Mouse (Mus musculus) midbrain, postnatal 0 days (tissue): Measurements from ENCODE around the gene Get4. TPM values are rescaled to one million over a fixed set of nuclear protein-coding genes. Genes with fewer than 3 reads are reported as not detected.

Experiments used
- ATAC-seq: fragments of 200-750 bp; cut with Nextera tagmentation; 2 replicates; pipeline ENCODE4 v1.8.0; 2017; ENCODE audit warnings: moderate number of reproducible peaks, mild to moderate bottlenecking, moderate TSS enrichment, moderate library complexity; ENCODE audit not compliant: low FRiP score
- DNase-seq: peaks from one replicate; pipeline ENCODE4 v3.0.0-alpha.2; 2015; ENCODE audit warnings: low spot score
- H3K27ac ChIP-seq: fragments of 300-500 bp; sonication (generic); 2 replicates; pipeline ENCODE4 v1.5.1; 2014; ENCODE audit warnings: low read depth, mild to moderate bottlenecking, low read length, mixed read lengths
- H3K27me3 ChIP-seq: fragments of 300-500 bp; sonication (generic); 2 replicates; pipeline ENCODE4 v1.6.1; 2014; ENCODE audit warnings: low read length, control low read depth, mixed read lengths; ENCODE audit not compliant: insufficient read depth
- H3K36me3 ChIP-seq: fragments of 300-500 bp; sonication (generic); 2 replicates; pipeline ENCODE4 v1.6.1; 2014; ENCODE audit warnings: low read length, control low read depth, mixed read lengths; ENCODE audit not compliant: insufficient read depth
- H3K4me1 ChIP-seq: fragments of 300-500 bp; sonication (generic); 2 replicates; pipeline ENCODE4 v1.6.1; 2014; ENCODE audit warnings: mild to moderate bottlenecking, control low read depth, antibody characterized with exemption, low read length, mixed read lengths; ENCODE audit not compliant: insufficient read depth
- H3K4me2 ChIP-seq: fragments of 300-500 bp; sonication (generic); 2 replicates; pipeline ENCODE4 v1.6.1; 2014; ENCODE audit warnings: low read depth, mild to moderate bottlenecking, low read length, mixed read lengths; ENCODE audit not compliant: poor library complexity, severe bottlenecking
- H3K4me3 ChIP-seq: fragments of 300-500 bp; sonication (generic); 2 replicates; pipeline ENCODE4 v1.5.1; 2014; ENCODE audit warnings: low read depth, mild to moderate bottlenecking, low read length, moderate library complexity
- H3K9ac ChIP-seq: fragments of 300-500 bp; sonication (generic); replicated peaks from 2 replicates; pipeline ENCODE4 v1.6.1; 2014; ENCODE audit warnings: mild to moderate bottlenecking, low read length, moderate library complexity, mixed read lengths; ENCODE audit not compliant: poor library complexity, severe bottlenecking
- H3K9me3 ChIP-seq: fragments of 300-500 bp; sonication (generic); 2 replicates; pipeline ENCODE4 v1.6.1; 2016; ENCODE audit warnings: low read length, control low read depth
- CTCF ChIP-seq: IDR thresholded peaks from 2 replicates; pipeline ENCODE4 v1.5.1; 2016; ENCODE audit warnings: antibody characterized with exemption, mild to moderate bottlenecking
- WGBS: fragments of 180-500 bp; shearing (Covaris S2); extraction: QIAGEN DNeasy Blood & Tissue Kit; methylation state at CpG from one replicate; pipeline ENCODE4 v1.1.7; 2014; 5-methylcytosine and 5-hydroxymethylcytosine counted together
- polyA plus RNA-seq: library from polyadenylated mRNA; unstranded; fragments of >200 nt; fragmentation: Nextera tagmentation; extraction: Ambion mirVana; gene quantifications from 2 replicates; pipeline ENCODE4 v1.2.1, GENCODE M21; 2015
- total RNA-seq: library from RNA; depleted of rRNA; stranded (reverse); fragments of >200 nt; gene quantifications from 2 replicates; pipeline ENCODE4 v1.2.3, GENCODE M21; 2014

Get4 gene
- total and polyA plus RNA-seq, 2 experiments from 2014 or later: 48.9 to 135 TPM

DNA sequence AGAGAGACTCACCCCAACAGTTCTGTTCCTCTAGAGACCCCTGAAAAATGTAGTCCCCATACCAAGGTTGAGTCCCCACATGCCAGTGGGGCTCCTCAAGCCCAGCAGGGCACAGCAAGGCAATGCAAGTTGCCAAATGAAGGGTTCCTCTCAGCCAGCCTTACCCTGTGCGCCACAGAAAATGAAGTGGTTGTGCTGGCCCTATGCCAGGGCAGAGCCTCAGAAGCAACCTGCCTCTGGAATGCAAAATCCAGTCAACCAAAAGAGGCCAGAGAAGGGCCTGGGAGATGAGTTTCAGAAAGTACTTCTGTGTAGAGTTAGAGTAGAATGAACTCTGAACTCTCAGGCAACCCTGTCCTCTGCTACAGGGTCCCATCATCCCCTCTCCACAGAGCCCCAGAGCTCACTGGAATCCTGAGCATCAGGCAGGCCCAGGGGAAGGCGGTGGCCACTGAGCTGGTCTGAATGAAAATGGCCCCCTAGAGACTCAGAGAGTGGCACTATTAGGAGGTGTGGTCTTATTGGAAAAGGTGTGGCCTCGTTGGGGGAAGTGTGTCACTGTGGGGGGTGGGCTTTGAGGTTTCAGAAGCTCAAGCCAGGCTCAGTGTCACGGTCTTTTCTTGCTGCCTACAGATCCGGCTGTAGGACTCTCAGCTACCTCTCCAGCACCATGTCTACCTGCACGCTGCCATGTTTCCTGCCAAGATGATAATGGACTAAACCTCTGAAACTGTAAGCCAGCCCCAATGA lies 39.9 kb downstream of the Get4 start:
- TF ChIP-seq CTCF: no peak
- no peak overlapping the region for H3K4me2 ChIP-seq
- H3K9ac ChIP-seq: no peak overlapping the region
- H3K4me1 ChIP-seq: no peaks in the 10 kb centered on the region
- no peaks in the 10 kb centered on the region for H3K27me3 ChIP-seq
- ATAC-seq: no peak
- no peak overlapping the region for H3K4me3 ChIP-seq
- no peak for DNase-seq
- WGBS: 68% methylated on average over 6 of the region's 6 CpGs
- H3K36me3 ChIP-seq: peaks cover 33% of the 10 kb centered on the region
- H3K9me3 ChIP-seq: no peaks in the 10 kb centered on the region
- H3K27ac ChIP-seq: no peak overlapping the region

- H3K9ac ChIP-seq: no peak overlapping the region
- no peaks in the 10 kb centered on the region for H3K9me3 ChIP-seq
- H3K4me1 ChIP-seq: no peaks in the 10 kb centered on the region
- H3K27me3 ChIP-seq: no peaks in the 10 kb centered on the region
- H3K4me3 ChIP-seq: no peak overlapping the region
- ATAC-seq (no peak), DNase-seq (no peak)
- no peak for TF ChIP-seq CTCF
- H3K4me2 ChIP-seq: no peak overlapping the region
- no peak overlapping the region for H3K27ac ChIP-seq
- H3K36me3 ChIP-seq: peaks cover 38% of the 10 kb centered on the region
- 84% methylated on average over 2 of the region's 2 CpGs for WGBS
Measured at GRCm38 (mm10) chr5:139294089-139294488, 42.0 kb downstream of the Get4 start.

DNA sequence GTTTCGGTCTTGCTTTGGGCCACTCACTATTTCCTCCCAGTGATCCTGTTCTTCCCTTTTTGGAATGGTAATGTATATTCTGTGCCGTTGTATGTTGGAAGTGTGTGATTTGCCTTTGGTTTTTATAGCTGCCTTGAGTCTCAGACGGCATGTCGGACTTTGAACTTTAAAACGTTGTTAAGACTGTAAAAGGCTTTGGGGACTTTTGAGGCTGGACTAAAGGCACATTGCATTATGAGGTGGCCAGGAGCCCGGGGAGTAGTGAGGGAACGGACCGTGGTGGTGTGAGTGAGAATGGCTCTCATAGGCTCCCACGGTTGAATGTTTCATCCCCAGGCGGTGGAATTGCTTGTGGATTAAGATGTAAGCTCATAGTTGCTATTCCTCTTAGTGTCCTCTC lies 45.0 kb downstream of the Get4 start:
- H3K27ac ChIP-seq: no peak overlapping the region
- DNase-seq: no peak
- TF ChIP-seq CTCF: no peak
- ATAC-seq: no peak
- H3K9me3 ChIP-seq: no peaks in the 10 kb centered on the region
- peaks cover 45% of the 10 kb centered on the region for H3K36me3 ChIP-seq
- no peak overlapping the region for H3K9ac ChIP-seq
- no peaks in the 10 kb centered on the region for H3K4me1 ChIP-seq
- H3K27me3 ChIP-seq: no peaks in the 10 kb centered on the region
- WGBS: 91% methylated on average over 10 of the region's 10 CpGs
- H3K4me3 ChIP-seq: no peak overlapping the region
- H3K4me2 ChIP-seq: no peak overlapping the region

GRCm38 (mm10) chr5:139297745-139298144 lies 45.6 kb downstream of the Get4 start:
- ATAC-seq (no peak), DNase-seq (no peak)
- no peak overlapping the region for H3K9ac ChIP-seq
- H3K36me3 ChIP-seq: peaks cover 43% of the 10 kb centered on the region
- H3K4me3 ChIP-seq: no peak overlapping the region
- H3K27ac ChIP-seq: no peak overlapping the region
- TF ChIP-seq CTCF: no peak
- no peak overlapping the region for H3K4me2 ChIP-seq
- H3K27me3 ChIP-seq: no peaks in the 10 kb centered on the region
- no peaks in the 10 kb centered on the region for H3K9me3 ChIP-seq
- H3K4me1 ChIP-seq: no peaks in the 10 kb centered on the region
- WGBS: 79% methylated on average over 5 of the region's 5 CpGs

DNA sequence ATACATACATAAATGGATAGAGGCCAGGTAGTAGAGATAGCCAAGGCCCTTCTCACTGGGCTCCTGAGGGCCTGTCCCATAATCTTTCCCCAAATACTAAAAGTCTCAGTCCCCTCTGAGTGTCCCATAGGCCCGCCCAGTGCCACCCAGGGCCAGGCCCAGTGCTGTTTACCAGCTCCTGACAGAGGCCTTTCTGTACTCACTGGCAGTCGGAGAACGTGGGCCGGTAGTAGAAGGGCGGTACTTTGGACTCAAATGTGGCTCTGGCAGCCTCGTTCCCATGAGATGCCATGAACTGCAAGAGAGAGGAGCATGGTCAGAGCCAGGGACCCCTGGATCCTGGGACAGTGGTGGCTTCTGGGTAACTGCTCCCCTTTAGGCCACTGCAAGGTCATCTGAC lies 50.0 kb downstream of the Get4 start:
- Histone ChIP-seq H3K9ac (no peak overlapping the region), H3K27me3 (no peaks in the 10 kb centered on the region), H3K27ac (no peak overlapping the region), H3K9me3 (no peaks in the 10 kb centered on the region), H3K4me2 (no peak overlapping the region), H3K4me1 (no peaks in the 10 kb centered on the region), H3K4me3 (no peak overlapping the region), H3K36me3 (peaks cover 27% of the 10 kb centered on the region)
- no peak for TF ChIP-seq CTCF
- DNase-seq (no peak), ATAC-seq (no peak)
- WGBS: 82% methylated on average over 6 of the region's 6 CpGs

DNA sequence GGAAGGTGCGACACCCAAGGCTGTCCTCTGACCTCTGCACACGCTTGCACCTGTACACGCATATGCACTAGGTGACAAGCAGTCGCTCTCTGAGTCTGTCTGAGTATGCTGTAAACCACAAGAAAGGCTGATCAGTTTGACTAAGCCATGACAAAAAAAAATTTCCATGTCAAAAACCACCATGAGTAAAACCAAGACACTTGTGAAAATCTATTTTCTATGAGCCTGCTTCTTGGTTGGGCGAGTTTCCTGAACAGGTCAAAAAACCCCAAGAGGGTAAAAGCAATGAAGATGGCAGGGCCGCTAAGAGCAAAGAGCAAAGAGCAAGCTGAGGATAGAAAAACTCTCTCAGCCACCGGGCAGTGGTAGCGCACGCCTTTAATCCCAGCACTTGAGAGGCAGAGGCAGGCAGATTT lies 51.5 kb downstream of the Get4 start:
- WGBS: 89% methylated on average over 9 of the region's 9 CpGs
- no peak overlapping the region for H3K4me2 ChIP-seq
- no peak for TF ChIP-seq CTCF
- H3K9me3 ChIP-seq: no peaks in the 10 kb centered on the region
- ATAC-seq (no peak), DNase-seq (no peak)
- no peak overlapping the region for H3K4me3 ChIP-seq
- H3K9ac ChIP-seq: no peak overlapping the region
- no peaks in the 10 kb centered on the region for H3K27me3 ChIP-seq
- no peak overlapping the region for H3K27ac ChIP-seq
- H3K36me3 ChIP-seq: peaks cover 25% of the 10 kb centered on the region
- no peaks in the 10 kb centered on the region for H3K4me1 ChIP-seq
